Mouse (Mus musculus) CH12.LX (cell line): ENCODE measurements around the gene Pigm. TPM values are rescaled to one million over a fixed set of nuclear protein-coding genes. Genes with fewer than 3 reads are reported as not detected.

Experiments
- DNase-seq: peaks from one replicate; pipeline ENCODE4 v3.0.0-alpha.2; 2013; ENCODE audit errors: extremely low read depth
- H3K27ac ChIP-seq: 2 replicates; pipeline ENCODE4 v1.5.1; 2012; ENCODE audit warnings: low read depth, mild to moderate bottlenecking, control low read depth, moderate library complexity; ENCODE audit not compliant: insufficient read depth
- H3K27me3 ChIP-seq: replicated peaks from 2 replicates; pipeline ENCODE3; 2012; ENCODE audit warnings: inconsistent platforms
- H3K36me3 ChIP-seq, 2 experiments: replicated peaks in 1 of 2; 2 replicates each; pipeline versions ENCODE3 to v1.6.1; 2012; ENCODE audit warnings: inconsistent platforms in 1 of 2, low read length in 1 of 2, mild to moderate bottlenecking in 1 of 2, mixed read lengths in 1 of 2, moderate library complexity in 1 of 2; ENCODE audit not compliant: control insufficient read depth in 1 of 2, insufficient read depth in 1 of 2
- H3K4me1 ChIP-seq, 2 experiments: 2 replicates each; pipeline ENCODE4 v1.6.1; 2012; ENCODE audit warnings: inconsistent platforms in 1 of 2, moderate library complexity in 1 of 2; ENCODE audit not compliant: insufficient read depth in 2 of 2, control insufficient read depth in 1 of 2
- H3K4me2 ChIP-seq: 2 replicates; pipeline ENCODE4 v1.6.1; 2012; ENCODE audit warnings: low read depth, mild to moderate bottlenecking, control low read depth; ENCODE audit not compliant: poor library complexity, insufficient read depth, severe bottlenecking
- H3K4me3 ChIP-seq, 3 experiments: fragments of 150-350 bp in 1 of 3; sonication (generic) in 1 of 3; replicated peaks in 1 of 3; 2 replicates each; pipeline versions ENCODE3 to v1.5.1; 2011 to 2012; ENCODE audit warnings: low read depth in 2 of 3, low read length in 2 of 3, mild to moderate bottlenecking in 2 of 3, moderate library complexity in 2 of 3, control low read depth in 1 of 3, improper control_type of control experiment in 1 of 3, inconsistent platforms in 1 of 3, mixed read lengths in 1 of 3; ENCODE audit not compliant: poor library complexity in 1 of 3
- H3K79me2 ChIP-seq: replicated peaks from 2 replicates; pipeline ENCODE4 v1.6.1; 2012; ENCODE audit warnings: mild to moderate bottlenecking, moderate library complexity; ENCODE audit not compliant: control insufficient read depth, poor library complexity, insufficient read depth, severe bottlenecking; ENCODE audit errors: extremely low read depth
- H3K9ac ChIP-seq: 2 replicates; pipeline ENCODE4 v1.6.1; 2012; ENCODE audit warnings: low read depth, mild to moderate bottlenecking, control low read depth, moderate library complexity; ENCODE audit not compliant: insufficient read depth
- H3K9me3 ChIP-seq: replicated peaks from 2 replicates; pipeline ENCODE3; 2012; ENCODE audit warnings: low read length, inconsistent platforms, mixed read lengths
- BHLHE40 ChIP-seq: IDR thresholded peaks from 2 replicates; pipeline ENCODE4 v1.6.1; 2011; ENCODE audit warnings: mild to moderate bottlenecking, low read depth, low read length, improper control_type of control experiment
- CTCF ChIP-seq, 2 experiments: IDR thresholded peaks in 1 of 2; conservative IDR thresholded peaks in 1 of 2; 2 replicates each; pipeline ENCODE4 v1.5.1; 2011 to 2012; ENCODE audit warnings: low read depth in 2 of 2, low read length in 2 of 2, improper control_type of control experiment in 1 of 2, inconsistent platforms in 1 of 2, mild to moderate bottlenecking in 1 of 2, moderate library complexity in 1 of 2
- ELF1 ChIP-seq: IDR thresholded peaks from 2 replicates; pipeline ENCODE4 v1.6.1; 2014; ENCODE audit warnings: low read depth, mild to moderate bottlenecking, inconsistent platforms, low read length, improper control_type of control experiment
- GABPA ChIP-seq: IDR thresholded peaks from 2 replicates; pipeline ENCODE4 v1.6.1; 2012; ENCODE audit warnings: low read depth, low read length, improper control_type of control experiment, inconsistent platforms; ENCODE audit not compliant: insufficient replicate concordance
- IRF4 ChIP-seq: IDR thresholded peaks from 2 replicates; pipeline ENCODE4 v1.6.1; 2014; ENCODE audit warnings: low read depth, mild to moderate bottlenecking, inconsistent platforms, low read length, improper control_type of control experiment
- MAX ChIP-seq: IDR thresholded peaks from 2 replicates; pipeline ENCODE4 v1.6.1; 2011; ENCODE audit warnings: low read length, improper control_type of control experiment
- MAZ ChIP-seq: IDR thresholded peaks from 2 replicates; pipeline ENCODE4 v1.6.1; 2012; ENCODE audit warnings: low read depth, mild to moderate bottlenecking, inconsistent platforms, low read length, improper control_type of control experiment, moderate library complexity
- MXI1 ChIP-seq: IDR thresholded peaks from 2 replicates; pipeline ENCODE4 v1.6.1; 2011; ENCODE audit warnings: mild to moderate bottlenecking, low read depth, low read length, improper control_type of control experiment
- NELFE ChIP-seq: IDR thresholded peaks from 2 replicates; pipeline ENCODE4 v1.6.1; 2011; ENCODE audit warnings: low read depth, low read length, improper control_type of control experiment
- NRF1 ChIP-seq: IDR thresholded peaks from 2 replicates; pipeline ENCODE4 v1.6.1; 2014; ENCODE audit warnings: low read depth, mild to moderate bottlenecking, inconsistent platforms, low read length, improper control_type of control experiment, moderate library complexity
- POLR2A ChIP-seq: IDR thresholded peaks from 2 replicates; pipeline ENCODE4 v1.6.1; 2011; ENCODE audit warnings: low read depth, mild to moderate bottlenecking, improper control_type of control experiment, low read length
- RAD21 ChIP-seq: IDR thresholded peaks from 2 replicates; pipeline ENCODE4 v1.6.1; 2011; ENCODE audit warnings: low read depth, mild to moderate bottlenecking, low read length, improper control_type of control experiment, moderate library complexity
- SMC3 ChIP-seq: IDR thresholded peaks from 2 replicates; pipeline ENCODE4 v1.6.1; 2011; ENCODE audit warnings: low read depth, low read length, improper control_type of control experiment
- UBTF ChIP-seq: IDR thresholded peaks from 2 replicates; pipeline ENCODE4 v1.6.1; 2012; ENCODE audit warnings: low read depth, mild to moderate bottlenecking, inconsistent platforms, low read length, improper control_type of control experiment, moderate library complexity
- ZKSCAN1 ChIP-seq: IDR thresholded peaks from 2 replicates; pipeline ENCODE4 v1.6.1; 2012; ENCODE audit warnings: low read depth, inconsistent platforms, low read length, improper control_type of control experiment, borderline replicate concordance
- ZMIZ1 ChIP-seq: IDR thresholded peaks from 2 replicates; pipeline ENCODE4 v1.6.1; 2012; ENCODE audit warnings: low read depth, mild to moderate bottlenecking, inconsistent platforms, low read length, improper control_type of control experiment
- dilution Hi-C: fragments of 300-500 bp; cut with MboI; formaldehyde crosslinking; loops from 2 replicates; pipeline ENCODE4 v1.14.3; 2020; ENCODE audit warnings: low sequenced_read_pairs; ENCODE audit not compliant: extremely low pct_unique_long_range_greater_than_20kb, extremely low pct_ligation_motif_present
- in situ Hi-C: fragments of 300-500 bp; cut with MboI; formaldehyde crosslinking; loops from 3 replicates; pipeline ENCODE4 v1.14.3; 2019; ENCODE audit warnings: low sequenced_read_pairs, low pct_ligation_motif_present, low pct_unique_long_range_greater_than_20kb, mixed read lengths
- polyA plus RNA-seq: library from polyadenylated mRNA; unstranded; fragments of >175 nt; gene quantifications from 2 replicates; pipeline ENCODE4 v1.2.1, GENCODE M21; 2012; ENCODE audit warnings: low read depth; ENCODE audit not compliant: insufficient read length
- total RNA-seq, 2 experiments: library from RNA; depleted of rRNA; stranded (reverse); fragments of 300-350 nt in 1 of 2; fragments of >200 nt in 1 of 2; gene quantifications; 2 replicates each; pipeline ENCODE4 v1.2.3; 2012 to 2014

Gene Pigm
- total and polyA plus RNA-seq, 3 experiments = 8.6 to 13.8 (median 10.7) TPM

GRCm38 (mm10) chr1:172352453-172352852 lies 23.9 kb upstream of the Pigm start:
- H3K36me3 ChIP-seq = no peaks in the 10 kb centered on the region
- H3K9ac ChIP-seq = no peak overlapping the region
- peaks cover 42% of the 10 kb centered on the region for H3K27me3 ChIP-seq
- H3K4me2 ChIP-seq = no peak overlapping the region
- no peaks in the 10 kb centered on the region for H3K79me2 ChIP-seq
- H3K4me1 ChIP-seq = peaks cover 8 to 17% of the 10 kb centered on the region in 2 experiments
- no peak for DNase-seq
- in situ Hi-C loops = no loop called here
- no peak for TF ChIP-seq MAX
- TF ChIP-seq MAZ = no peak
- TF ChIP-seq UBTF = no peak
- TF ChIP-seq MXI1 = no peak
- H3K27ac ChIP-seq = no peak overlapping the region
- no peaks in the 10 kb centered on the region for H3K9me3 ChIP-seq
- dilution Hi-C loops = no loop called here
- no peak overlapping the region for H3K4me3 ChIP-seq

- in situ Hi-C loops = no loop called here
- peaks cover 4 to 16% of the 10 kb centered on the region in 2 experiments for H3K4me1 ChIP-seq
- no peak for DNase-seq
- H3K9me3 ChIP-seq = no peaks in the 10 kb centered on the region
- H3K79me2 ChIP-seq = no peaks in the 10 kb centered on the region
- no peak overlapping the region for H3K9ac ChIP-seq
- dilution Hi-C loops = no loop called here
- H3K36me3 ChIP-seq = no peaks in the 10 kb centered on the region
- H3K4me3 ChIP-seq = no peak overlapping the region
- no peak overlapping the region for H3K27ac ChIP-seq
- TF ChIP-seq GABPA (no peak), CTCF (conservative IDR thresholded peaks at IDR 0.05 in 1 of 2, IDR thresholded peaks at IDR 0.05 in 1 of 2; ENCODE audit: low read depth in 2 of 2, low read length in 2 of 2) (no peak), SMC3 (no peak)
- peaks cover 32% of the 10 kb centered on the region for H3K27me3 ChIP-seq
- no peak overlapping the region for H3K4me2 ChIP-seq
Measured at GRCm38 (mm10) chr1:172355336-172355735, 21.0 kb upstream of the Pigm start.

- Histone ChIP-seq H3K4me3 (no peak overlapping the region), H3K4me1 (peaks cover 0 to 10% of the 10 kb centered on the region in 2 experiments; a peak in 2 of 4 replicates), H3K4me2 (peak overlapping the region; percentile 46; the same call in 1 of the 2 replicates), H3K27me3 (peaks cover 15% of the 10 kb centered on the region), H3K79me2 (no peaks in the 10 kb centered on the region), H3K9me3 (no peaks in the 10 kb centered on the region), H3K27ac (no peak overlapping the region), H3K36me3 (no peaks in the 10 kb centered on the region), H3K9ac (no peak overlapping the region)
- dilution Hi-C loops (no loop called here), in situ Hi-C loops (no loop called here)
- TF ChIP-seq NRF1 (no peak), ZKSCAN1 (no peak), RAD21 (peak; percentile 79), POLR2A (no peak), ZMIZ1 (no peak), BHLHE40 (no peak), SMC3 (peak; percentile 81), NELFE (0 out of 2 replicates have a peak, but pooled peaks have one; percentile 22), IRF4 (0 out of 2 replicates have a peak, but pooled peaks have one; percentile 11), ELF1 (no peak), CTCF (conservative IDR thresholded peaks at IDR 0.05 in 1 of 2, IDR thresholded peaks at IDR 0.05 in 1 of 2; ENCODE audit: low read depth in 2 of 2, low read length in 2 of 2) (peak; percentile 63 to 95)
- peak; percentile 46 for DNase-seq
Measured at GRCm38 (mm10) chr1:172357550-172357949, 18.8 kb upstream of the Pigm start.
